Mouse (Mus musculus): ENCODE measurements at regions not wholly inside any gene's neighbourhood (a gene's known extent, or its start where the extent isn't known, plus 50 kb on each side); places are given as distances from the start of the nearest gene placed in this dataset.

- DNase-seq (ENCODE audit: low spot score): no peak
These were observed 85.8 kb upstream of the Nckap5 start for GRCm38 (mm10) chr1:126916369-126916768.

- peak; percentile 11 for DNase-seq (ENCODE audit: low spot score)
These were observed 80.9 kb upstream of the Nckap5 start for GRCm38 (mm10) chr1:126911277-126912060.

DNA sequence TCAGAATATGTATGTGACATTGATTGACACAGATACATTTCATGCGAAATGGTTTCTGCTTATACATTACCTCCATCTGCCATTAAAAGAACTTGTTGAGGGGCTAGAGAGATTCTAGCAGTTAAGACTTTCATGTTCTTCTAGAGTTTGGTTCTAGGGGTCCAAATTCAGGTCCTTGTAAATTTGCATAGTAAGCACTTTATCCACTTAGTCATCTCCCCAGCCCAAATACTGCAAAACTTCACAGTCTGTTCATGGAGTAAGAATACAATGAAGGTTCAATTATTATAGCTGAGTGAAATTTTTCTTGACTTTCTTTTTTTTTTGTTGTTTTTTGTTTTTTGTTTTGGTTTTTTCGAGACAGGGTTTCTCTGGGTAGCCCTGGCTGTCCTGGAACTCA lies 76.8 kb upstream of the Nckap5 start:
- no peak for DNase-seq (ENCODE audit: low spot score)

DNA sequence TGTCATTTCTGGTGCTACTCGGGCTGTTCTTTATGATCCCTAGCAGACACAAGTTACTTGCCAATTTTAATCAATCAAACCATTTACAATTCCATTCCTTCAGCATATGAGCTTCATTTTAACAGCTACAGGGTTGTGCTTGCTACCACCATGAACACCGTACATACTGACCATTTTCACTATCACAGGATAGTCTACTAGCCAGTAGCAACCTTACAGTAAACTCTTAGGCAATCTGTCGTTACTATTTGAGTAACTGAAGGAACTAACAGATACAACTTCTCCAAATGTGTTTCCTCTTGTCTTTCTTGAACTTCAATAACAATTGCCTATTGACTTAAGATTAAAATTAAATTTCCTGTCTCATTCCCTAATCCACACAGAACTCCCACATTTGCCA lies 67.9 kb upstream of the Nckap5 start:
- DNase-seq (ENCODE audit: low spot score): no peak

DNA sequence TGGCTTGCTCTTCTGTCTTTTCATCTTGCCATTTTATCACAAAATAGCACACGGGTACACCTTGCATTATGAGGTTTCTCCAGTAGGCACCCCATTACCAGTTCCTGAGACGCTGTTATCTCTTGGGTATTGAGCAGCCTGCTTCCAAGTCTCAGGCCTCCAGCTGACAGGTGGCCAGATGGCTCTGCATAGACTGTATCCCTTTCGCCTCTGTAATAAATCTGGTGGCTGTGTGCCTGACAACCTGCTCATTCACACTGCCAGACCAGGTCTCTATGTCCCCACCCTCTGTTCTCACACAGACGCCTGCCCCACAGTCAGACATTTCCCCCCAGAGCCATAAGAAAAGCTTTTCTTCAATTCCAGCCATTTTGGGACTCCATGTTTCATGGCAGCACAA lies 66.3 kb upstream of the Nckap5 start:
- DNase-seq (ENCODE audit: low spot score): no peak

- no peak for DNase-seq (ENCODE audit: low spot score)
These were observed 50.2 kb upstream of the Nckap5 start for GRCm38 (mm10) chr1:126880801-126881200.

Data from lung, postnatal 25 days (tissue).